Comparison of ENCODE assay signal across 14 mouse cellular contexts in the genomic region with DNA sequence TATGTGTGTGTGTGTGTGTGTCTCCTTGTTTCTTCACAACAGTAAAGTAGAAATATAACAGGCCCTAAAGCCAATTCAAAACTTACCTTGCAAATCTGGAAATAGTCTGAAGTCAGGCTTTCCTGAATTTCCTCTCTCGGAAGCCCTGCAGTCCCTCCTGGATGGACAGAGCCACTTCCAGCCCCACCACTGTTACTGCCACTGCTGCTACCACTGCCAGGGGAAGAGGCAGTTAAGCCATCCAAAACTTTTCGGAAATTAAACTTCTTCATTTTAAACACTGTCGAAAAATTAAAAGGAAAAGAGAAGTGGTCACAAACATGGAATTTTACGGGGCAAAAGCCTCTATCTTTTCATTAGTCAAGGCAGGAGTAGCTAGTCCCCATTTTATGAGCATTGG. TPM values are rescaled to one million over a fixed set of nuclear protein-coding genes. Genes with fewer than 3 reads are reported as not detected.
A peak's percentile ranks its signal among the peaks of the same experiment; 100 is the strongest.
DNase-seq lines count a peak whose midpoint lies in the region; ATAC-seq lines count a peak whose summit lies in the region.
"Had no signal": no experiment of that assay in that cellular context is flagged by ENCODE, and none has a peak within 500 bp of the region (broad histone marks: within the 10 kb centered on the region; RNA-seq: fewer than 3 reads in every experiment).

No protein-coding gene starts in this region.

- no peaks in the 10 kb centered on the region for H3K9me3 ChIP-seq in hindbrain, embryonic 10.5 days
- no peaks in the 10 kb centered on the region for H3K9me3 ChIP-seq in hindbrain, embryonic 11.5 days (ENCODE audit: control insufficient read depth, low read length)
- no peaks in the 10 kb centered on the region for H3K9me3 ChIP-seq in forebrain, embryonic 15.5 days
- no peaks in the 10 kb centered on the region for H3K9me3 ChIP-seq in midbrain, embryonic 14.5 days (ENCODE audit: control insufficient read depth, low read length)
- no peaks in the 10 kb centered on the region for H3K9me3 ChIP-seq in liver, embryonic 12.5 days (replicated peaks)
- H3K9me3 ChIP-seq: limb, embryonic 12.5 days; lung, embryonic 15.5 days had no signal

- no peak for DNase-seq in hindbrain, embryonic 10.5 days (ENCODE audit: low spot score)
- no peak for DNase-seq in hindbrain, embryonic 11.5 days (ENCODE audit: low spot score)
- DNase-seq in cerebellum, postnatal 36 days, result peak; percentile 15 to 35
- no peak for DNase-seq in midbrain, embryonic 14.5 days
- DNase-seq in frontal cortex, postnatal 10 days (ENCODE audit: low spot score in 2 of 2), result no peak
- DNase-seq in gastrocnemius, postnatal 36 days, result no peak
- DNase-seq: adrenal gland, adult 8-10 months had no signal

- no peak overlapping the region for H3K4me2 ChIP-seq in hindbrain, embryonic 11.5 days (replicated peaks; ENCODE audit: low read depth, low read length)
- H3K4me2 ChIP-seq in forebrain, embryonic 15.5 days (replicated peaks), result peak overlapping the region; percentile 95
- peak overlapping the region; percentile 77 for H3K4me2 ChIP-seq in midbrain, embryonic 14.5 days (ENCODE audit: low read length)
- H3K4me2 ChIP-seq in liver, embryonic 12.5 days, result no peak overlapping the region

- no peak for ATAC-seq in hindbrain, embryonic 11.5 days (ENCODE audit: low FRiP score)
- ATAC-seq in forebrain, embryonic 15.5 days (replicated peaks), result no peak
- no peak for ATAC-seq in midbrain, embryonic 14.5 days (ENCODE audit: low FRiP score, low TSS enrichment)
- no peak for ATAC-seq in liver, embryonic 12.5 days
- ATAC-seq: Patski had no signal

- no peaks in the 10 kb centered on the region for H3K36me3 ChIP-seq in hindbrain, embryonic 10.5 days
- no peaks in the 10 kb centered on the region for H3K36me3 ChIP-seq in hindbrain, embryonic 11.5 days (ENCODE audit: control insufficient read depth, insufficient read depth, low read length)
- H3K36me3 ChIP-seq in forebrain, embryonic 15.5 days, result no peaks in the 10 kb centered on the region
- H3K36me3 ChIP-seq in midbrain, embryonic 14.5 days (ENCODE audit: control insufficient read depth, insufficient read depth, low read length), result no peaks in the 10 kb centered on the region
- no peaks in the 10 kb centered on the region for H3K36me3 ChIP-seq in liver, embryonic 12.5 days
- H3K36me3 ChIP-seq: limb, embryonic 12.5 days; lung, embryonic 15.5 days had no signal

- H3K4me3 ChIP-seq in hindbrain, embryonic 10.5 days, result 0 out of 2 replicates have a peak overlapping the region, but pooled peaks have one; percentile 87
- H3K4me3 ChIP-seq in hindbrain, embryonic 11.5 days (ENCODE audit: low read depth, low read length), result no peak overlapping the region
- H3K4me3 ChIP-seq in forebrain, embryonic 15.5 days, result peak overlapping the region; percentile 76
- peak overlapping the region; percentile 73 for H3K4me3 ChIP-seq in midbrain, embryonic 14.5 days (replicated peaks; ENCODE audit: low read depth, low read length)
- no peak overlapping the region for H3K4me3 ChIP-seq in liver, embryonic 12.5 days

- intact Hi-C loops in gastrocnemius, postnatal 36 days (cut with DNase I), result no loop called here

- no peak overlapping the region for H3K27ac ChIP-seq in hindbrain, embryonic 10.5 days
- no peak overlapping the region for H3K27ac ChIP-seq in hindbrain, embryonic 11.5 days (ENCODE audit: low read depth, low read length)
- H3K27ac ChIP-seq in forebrain, embryonic 15.5 days (replicated peaks), result no peak overlapping the region
- H3K27ac ChIP-seq in midbrain, embryonic 14.5 days (replicated peaks; ENCODE audit: low read depth, low read length), result no peak overlapping the region
- H3K27ac ChIP-seq in liver, embryonic 12.5 days, result no peak overlapping the region
- H3K27ac ChIP-seq: limb, embryonic 12.5 days; lung, embryonic 15.5 days had no signal

- H3K4me1 ChIP-seq in hindbrain, embryonic 10.5 days (replicated peaks), result peaks cover 17% of the 10 kb centered on the region
- H3K4me1 ChIP-seq in hindbrain, embryonic 11.5 days (replicated peaks; ENCODE audit: control insufficient read depth, insufficient read depth, low read length), result no peaks in the 10 kb centered on the region
- H3K4me1 ChIP-seq in forebrain, embryonic 15.5 days, result peaks cover 4% of the 10 kb centered on the region; the same call in 1 of the 2 replicates
- H3K4me1 ChIP-seq in midbrain, embryonic 14.5 days (ENCODE audit: control insufficient read depth, insufficient read depth, low read length), result no peaks in the 10 kb centered on the region
- peaks cover 11% of the 10 kb centered on the region for H3K4me1 ChIP-seq in liver, embryonic 12.5 days

- H3K27me3 ChIP-seq in hindbrain, embryonic 10.5 days (ENCODE audit: insufficient read depth, poor library complexity, severe bottlenecking), result peaks cover 20% of the 10 kb centered on the region
- H3K27me3 ChIP-seq in hindbrain, embryonic 11.5 days (ENCODE audit: control insufficient read depth, insufficient read depth, low read length), result no peaks in the 10 kb centered on the region
- H3K27me3 ChIP-seq in forebrain, embryonic 15.5 days, result no peaks in the 10 kb centered on the region
- no peaks in the 10 kb centered on the region; the same call in 1 of the 2 replicates for H3K27me3 ChIP-seq in midbrain, embryonic 14.5 days (ENCODE audit: control insufficient read depth, insufficient read depth, low read length)
- H3K27me3 ChIP-seq in liver, embryonic 12.5 days (replicated peaks), result peaks cover 23% of the 10 kb centered on the region

- no peak overlapping the region for H3K9ac ChIP-seq in hindbrain, embryonic 11.5 days (ENCODE audit: low read depth, low read length)
- no peak overlapping the region for H3K9ac ChIP-seq in forebrain, embryonic 15.5 days (replicated peaks)
- peak overlapping the region; percentile 74; the same call in 1 of the 2 replicates for H3K9ac ChIP-seq in midbrain, embryonic 14.5 days (replicated peaks; ENCODE audit: low read length)
- no peak overlapping the region for H3K9ac ChIP-seq in liver, embryonic 12.5 days
- H3K9ac ChIP-seq: limb, embryonic 12.5 days; lung, embryonic 15.5 days had no signal

- WGBS in hindbrain, embryonic 10.5 days, result 54% methylated on average over 4 of the region's 4 CpGs
- 50% methylated on average over 4 of the region's 4 CpGs for WGBS in hindbrain, embryonic 11.5 days
- 41% methylated on average over 4 of the region's 4 CpGs for WGBS in forebrain, embryonic 15.5 days
- WGBS in midbrain, embryonic 14.5 days, result 45% methylated on average over 4 of the region's 4 CpGs
- WGBS in liver, embryonic 12.5 days (ENCODE audit: insufficient replicate concordance), result 37% methylated on average over 4 of the region's 4 CpGs

RNA-seq across cellular contexts. Expression of gene Stxbp5l, which starts 1.3 kb away (rescaled TPM):
- 1.9 and 4.0 TPM in 2 replicates for polyA plus RNA-seq in hindbrain, embryonic 10.5 days (2016; fragmentation: Nextera tagmentation; extraction: Ambion mirVana)
- polyA plus RNA-seq in hindbrain, embryonic 11.5 days (2014; fragmentation: Nextera tagmentation; extraction: Ambion mirVana), result 3.8 and 7.8 TPM in 2 replicates
- polyA plus RNA-seq in forebrain, embryonic 15.5 days (2015; fragmentation: Nextera tagmentation; extraction: Ambion mirVana), result 6.2 and 7.8 TPM in 2 replicates
- polyA plus RNA-seq in midbrain, embryonic 14.5 days (2014; fragmentation: Nextera tagmentation; extraction: Ambion mirVana), result 16.0 and 16.7 TPM in 2 replicates
- polyA plus RNA-seq in liver, embryonic 12.5 days (2016; fragmentation: Nextera tagmentation; extraction: Ambion mirVana), result 0.08 and 0.19 TPM in 2 replicates
- total RNA-seq in gastrocnemius, postnatal 36 days (2021), result under 1 TPM in 1 of 2 experiments, not detected in 1; 0.15 TPM
- total RNA-seq: heart, postnatal 25 days had no signal
- polyA plus RNA-seq: large intestine, adult 2 months had no signal

Comparison
In these comparisons a context has a peak if more than half of its experiments do, and no peak if none do; other contexts are left out.
1. H3K4me3 ChIP-seq: peak in hindbrain, embryonic 10.5 days (single experiment), forebrain, embryonic 15.5 days (single experiment) and midbrain, embryonic 14.5 days (single experiment); none in hindbrain, embryonic 11.5 days (single experiment) and liver, embryonic 12.5 days (single experiment).
2. DNase-seq: peak in cerebellum, postnatal 36 days (2 of 2); none in hindbrain, embryonic 10.5 days (single experiment), hindbrain, embryonic 11.5 days (single experiment), midbrain, embryonic 14.5 days (single experiment), frontal cortex, postnatal 10 days (0 of 2) and gastrocnemius, postnatal 36 days (0 of 2).
3. H3K4me2 ChIP-seq: peak in forebrain, embryonic 15.5 days (single experiment) and midbrain, embryonic 14.5 days (single experiment); none in hindbrain, embryonic 11.5 days (single experiment) and liver, embryonic 12.5 days (single experiment).